Mouse (Mus musculus) stomach, embryonic 16.5 days (tissue): ENCODE measurements at regions not wholly inside any gene's neighbourhood (a gene's known extent, or its start where the extent isn't known, plus 50 kb on each side); places are given as distances from the start of the nearest gene placed in this dataset.

Experiments
- ATAC-seq: fragments of 200-750 bp; cut with Nextera tagmentation; 2 replicates; pipeline ENCODE4 v1.8.0; 2017; ENCODE audit warnings: moderate number of reproducible peaks, moderate TSS enrichment; ENCODE audit not compliant: insufficient read depth, low FRiP score
- H3K27ac ChIP-seq: fragments of 300-500 bp; sonication (generic); 2 replicates; pipeline ENCODE4 v1.5.1; 2014; ENCODE audit warnings: low read length
- H3K27me3 ChIP-seq: fragments of 300-500 bp; sonication (generic); 2 replicates; pipeline ENCODE4 v1.6.1; 2014; ENCODE audit warnings: low read length, control low read depth, mixed read lengths; ENCODE audit not compliant: control insufficient read depth, insufficient read depth
- H3K36me3 ChIP-seq: fragments of 300-500 bp; sonication (generic); 2 replicates; pipeline ENCODE4 v1.6.1; 2014; ENCODE audit warnings: low read length; ENCODE audit not compliant: control insufficient read depth, insufficient read depth
- H3K4me1 ChIP-seq: fragments of 300-500 bp; sonication (generic); 2 replicates; pipeline ENCODE4 v1.6.1; 2014; ENCODE audit warnings: low read length, control low read depth, mixed read lengths; ENCODE audit not compliant: control insufficient read depth, insufficient read depth
- H3K4me2 ChIP-seq: fragments of 300-500 bp; sonication (generic); 2 replicates; pipeline ENCODE4 v1.6.1; 2014; ENCODE audit warnings: low read depth, low read length, mixed read lengths
- H3K4me3 ChIP-seq: fragments of 300-500 bp; sonication (generic); replicated peaks from 2 replicates; pipeline ENCODE4 v1.5.1; 2014; ENCODE audit warnings: mild to moderate bottlenecking, low read length
- H3K9ac ChIP-seq: fragments of 300-500 bp; sonication (generic); 2 replicates; pipeline ENCODE4 v1.6.1; 2014; ENCODE audit warnings: low read length
- H3K9me3 ChIP-seq: fragments of 300-500 bp; sonication (generic); replicated peaks from 2 replicates; pipeline ENCODE4 v1.6.1; 2016; ENCODE audit warnings: low read length, control low read depth; ENCODE audit not compliant: control insufficient read depth
- WGBS: fragments of 180-500 bp; shearing (Covaris S2); extraction: QIAGEN DNeasy Blood & Tissue Kit; methylation state at CpG from one replicate; pipeline ENCODE4 v1.1.7; 2014; 5-methylcytosine and 5-hydroxymethylcytosine counted together

DNA sequence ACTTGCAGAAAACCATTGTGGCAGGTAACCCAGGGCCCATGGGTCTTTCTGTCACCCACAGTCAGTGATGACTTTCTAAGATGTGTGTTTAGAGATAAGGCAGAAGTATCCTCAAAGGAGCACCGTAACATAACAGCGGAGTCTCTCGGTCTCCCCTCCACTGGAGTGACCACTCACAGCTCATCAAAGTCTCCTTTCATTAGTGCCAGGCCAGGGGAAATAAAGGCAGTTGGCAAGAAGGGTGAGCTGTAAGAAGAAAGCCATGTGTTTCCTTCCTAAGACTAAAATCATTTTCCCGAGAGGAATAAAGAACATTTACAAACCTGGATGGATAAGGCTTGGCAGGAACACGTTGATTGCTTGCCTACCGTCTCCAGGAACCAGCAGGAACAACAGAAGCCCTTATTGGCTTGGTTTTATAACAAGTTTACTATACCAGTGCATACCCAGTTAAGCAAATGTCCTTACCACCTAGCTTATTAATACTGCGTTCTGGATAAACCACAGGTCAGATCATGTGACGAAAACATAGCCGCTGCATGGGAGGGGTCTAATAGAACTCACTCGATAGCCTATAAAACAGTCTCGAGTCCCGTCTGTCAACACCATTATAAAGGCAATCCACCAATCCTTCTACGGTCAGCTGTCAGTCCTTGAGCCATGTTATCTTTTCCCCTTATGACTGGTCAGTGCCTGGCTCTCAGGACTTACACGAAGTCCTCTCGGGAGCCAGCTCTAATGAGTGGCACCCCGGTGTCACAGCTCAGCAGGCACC lies 235.3 kb upstream of the Nfe2l3 start:
- H3K27ac ChIP-seq = no peak overlapping the region
- no peak overlapping the region for H3K4me2 ChIP-seq
- no peaks in the 10 kb centered on the region for H3K4me1 ChIP-seq
- WGBS = 78% methylated on average over 16 of the region's 16 CpGs
- no peak overlapping the region for H3K9ac ChIP-seq
- no peak overlapping the region for H3K4me3 ChIP-seq
- ATAC-seq = no peak
- H3K27me3 ChIP-seq = peaks cover 8% of the 10 kb centered on the region; the same call in 1 of the 2 replicates
- no peaks in the 10 kb centered on the region for H3K9me3 ChIP-seq
- H3K36me3 ChIP-seq = no peaks in the 10 kb centered on the region

DNA sequence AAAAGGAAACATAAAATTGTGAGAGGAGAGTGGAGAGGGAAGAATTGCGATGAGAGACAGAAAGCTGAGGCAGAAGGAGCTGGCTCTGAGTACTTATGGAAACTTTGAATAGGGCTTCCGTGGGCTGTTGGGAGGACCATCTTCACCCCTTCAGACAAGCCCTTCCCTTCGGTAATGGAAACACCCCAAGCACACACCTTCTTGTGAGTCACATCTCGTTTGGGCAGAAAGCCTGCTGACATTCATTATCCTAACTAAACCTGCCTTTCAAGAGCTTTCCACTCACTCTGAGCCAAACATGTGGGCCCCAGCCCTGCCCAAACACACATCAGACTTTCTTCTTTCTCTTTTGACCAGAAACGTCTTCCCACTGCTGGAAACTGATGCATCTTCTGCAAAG lies 232.3 kb upstream of the Nfe2l3 start:
- Histone ChIP-seq H3K9ac (no peak overlapping the region), H3K9me3 (no peaks in the 10 kb centered on the region), H3K4me1 (no peaks in the 10 kb centered on the region), H3K27me3 (no peaks in the 10 kb centered on the region; the same call in 1 of the 2 replicates), H3K27ac (no peak overlapping the region), H3K36me3 (no peaks in the 10 kb centered on the region), H3K4me3 (no peak overlapping the region), H3K4me2 (no peak overlapping the region)
- ATAC-seq = no peak
- 52% methylated on average over 5 of the region's 5 CpGs for WGBS

GRCm38 (mm10) chr6:51200837-51201236 lies 231.6 kb upstream of the Nfe2l3 start:
- 85% methylated on average over 14 of the region's 14 CpGs for WGBS
- Histone ChIP-seq H3K4me2 (no peak overlapping the region), H3K27ac (no peak overlapping the region), H3K27me3 (no peaks in the 10 kb centered on the region; the same call in 1 of the 2 replicates), H3K36me3 (no peaks in the 10 kb centered on the region), H3K4me1 (no peaks in the 10 kb centered on the region), H3K9ac (no peak overlapping the region), H3K9me3 (no peaks in the 10 kb centered on the region), H3K4me3 (no peak overlapping the region)
- no peak for ATAC-seq

DNA sequence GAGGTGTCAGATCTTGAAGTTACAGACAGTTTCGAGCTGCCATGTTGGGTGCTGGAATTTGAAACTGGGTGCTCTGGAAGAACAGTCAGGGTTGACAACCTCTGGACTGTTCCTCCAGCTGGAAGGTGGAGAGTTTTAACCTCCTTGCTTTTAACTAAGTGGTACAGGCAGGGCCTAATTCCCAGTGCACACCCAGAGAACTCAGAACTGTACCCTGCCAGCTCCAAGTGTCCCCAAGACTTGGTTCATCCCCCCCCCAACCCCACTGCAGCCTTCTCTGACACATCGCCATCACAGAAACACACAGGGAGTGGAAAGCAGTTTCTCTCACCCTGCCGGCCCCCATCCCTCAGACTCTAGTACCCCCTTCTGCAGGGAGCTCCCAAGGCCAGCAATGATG lies 228.2 kb upstream of the Nfe2l3 start:
- Histone ChIP-seq H3K4me3 (no peak overlapping the region), H3K9ac (no peak overlapping the region), H3K4me1 (peaks cover 4% of the 10 kb centered on the region; the same call in 1 of the 2 replicates), H3K36me3 (no peaks in the 10 kb centered on the region), H3K9me3 (no peaks in the 10 kb centered on the region), H3K27ac (no peak overlapping the region), H3K4me2 (no peak overlapping the region), H3K27me3 (peaks cover 4% of the 10 kb centered on the region)
- 73% methylated on average over 3 of the region's 3 CpGs for WGBS
- ATAC-seq = no peak

DNA sequence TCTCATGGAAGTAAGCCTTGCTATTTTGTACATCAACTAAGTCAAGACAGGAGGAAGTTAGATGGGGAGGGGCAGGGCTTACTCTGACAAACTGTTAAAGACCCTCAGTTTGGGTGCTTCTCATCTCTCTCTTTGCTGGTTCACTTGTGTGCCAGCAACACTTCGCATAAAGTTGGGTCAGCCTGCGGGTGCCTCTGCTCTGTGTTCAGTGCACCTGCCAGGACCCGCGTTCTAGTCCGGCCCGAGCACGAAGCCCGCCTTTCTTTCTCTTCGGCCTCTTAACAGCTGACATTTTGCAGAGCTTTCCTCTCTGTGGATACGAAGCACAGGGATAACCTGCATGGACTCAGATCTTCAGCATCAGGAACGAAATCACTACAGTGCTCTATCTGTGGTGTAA lies 227.1 kb upstream of the Nfe2l3 start:
- no peak for ATAC-seq
- WGBS = 81% methylated on average over 11 of the region's 11 CpGs
- no peaks in the 10 kb centered on the region for H3K9me3 ChIP-seq

GRCm38 (mm10) chr6:51206712-51207505 lies 225.6 kb upstream of the Nfe2l3 start:
- no peak overlapping the region for H3K9ac ChIP-seq
- no peaks in the 10 kb centered on the region for H3K36me3 ChIP-seq
- WGBS = 11% methylated on average over 11 of the region's 11 CpGs
- H3K27ac ChIP-seq = no peak overlapping the region
- H3K4me3 ChIP-seq = no peak overlapping the region
- H3K27me3 ChIP-seq = peaks cover 4% of the 10 kb centered on the region
- 0 out of 2 replicates have a peak overlapping the region, but pooled peaks have one; percentile 39 for H3K4me2 ChIP-seq
- no peak for ATAC-seq
- H3K9me3 ChIP-seq = no peaks in the 10 kb centered on the region
- peaks cover 4% of the 10 kb centered on the region; the same call in 1 of the 2 replicates for H3K4me1 ChIP-seq

More for the DNA sequence above, 227.1 kb upstream of the Nfe2l3 start:
- Histone ChIP-seq H3K27me3 (peaks cover 4% of the 10 kb centered on the region), H3K27ac (no peak overlapping the region), H3K4me1 (peaks cover 4% of the 10 kb centered on the region; the same call in 1 of the 2 replicates), H3K9ac (no peak overlapping the region), H3K4me2 (no peak overlapping the region), H3K4me3 (no peak overlapping the region), H3K36me3 (no peaks in the 10 kb centered on the region)

DNA sequence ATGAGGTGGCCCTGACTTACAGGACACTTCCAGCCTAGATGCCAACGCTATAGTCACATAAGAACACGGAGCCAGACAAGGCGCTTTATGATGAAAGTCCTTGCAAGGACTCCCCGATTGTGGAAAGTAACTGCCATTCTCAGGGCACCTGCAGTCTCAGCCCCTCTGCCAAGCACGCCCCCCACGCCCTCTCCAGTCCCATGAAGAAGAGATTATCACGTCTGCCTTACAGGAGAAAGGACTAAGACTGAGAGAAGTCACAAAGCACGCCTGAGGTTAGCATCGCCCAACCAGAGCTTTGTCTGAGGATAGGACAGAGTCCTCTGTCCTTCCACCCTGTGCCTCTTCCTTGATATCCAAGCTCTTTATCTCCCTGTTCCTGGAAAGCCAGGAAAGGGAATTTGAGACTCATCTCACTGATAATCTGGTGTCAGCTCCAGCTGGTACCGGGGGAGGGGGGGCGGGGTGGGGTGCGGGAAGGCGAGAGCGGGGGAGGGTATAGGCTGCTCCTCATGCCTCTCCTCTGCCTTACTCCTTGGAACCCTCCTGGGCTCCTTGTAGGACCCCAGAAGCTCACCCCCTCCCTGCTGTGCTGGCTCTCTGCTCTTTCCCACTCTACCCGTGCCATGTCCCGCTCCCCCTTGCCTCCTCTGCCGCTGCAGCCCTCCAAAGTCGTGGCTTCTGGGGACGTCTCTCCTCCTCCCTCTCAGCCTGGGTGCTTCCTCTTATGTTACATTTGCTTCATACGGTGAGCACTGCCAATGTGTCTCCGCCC lies 224.7 kb upstream of the Nfe2l3 start:
- peaks cover 4% of the 10 kb centered on the region for H3K27me3 ChIP-seq
- H3K27ac ChIP-seq = no peak overlapping the region
- peak overlapping the region; percentile 39 for H3K4me2 ChIP-seq
- peak overlapping the region; percentile 40 for H3K9ac ChIP-seq
- H3K4me3 ChIP-seq = no peak overlapping the region
- H3K9me3 ChIP-seq = no peaks in the 10 kb centered on the region
- no peak; the same call in 1 of the 2 replicates for ATAC-seq
- no peaks in the 10 kb centered on the region for H3K36me3 ChIP-seq
- peaks cover 4% of the 10 kb centered on the region; the same call in 1 of the 2 replicates for H3K4me1 ChIP-seq
- WGBS = 7% methylated on average over 21 of the region's 21 CpGs

GRCm38 (mm10) chr6:51208660-51209396 lies 223.6 kb upstream of the Nfe2l3 start:
- Histone ChIP-seq H3K9me3 (no peaks in the 10 kb centered on the region), H3K27me3 (peaks cover 4% of the 10 kb centered on the region), H3K27ac (no peak overlapping the region), H3K4me3 (no peak overlapping the region), H3K4me2 (no peak overlapping the region), H3K9ac (no peak overlapping the region), H3K4me1 (peaks cover 4% of the 10 kb centered on the region; the same call in 1 of the 2 replicates), H3K36me3 (no peaks in the 10 kb centered on the region)
- ATAC-seq = no peak
- 3% methylated on average over 6 of the region's 6 CpGs for WGBS
